Comparison of ENCODE assay signal across 20 mouse cellular contexts in the genomic region with DNA sequence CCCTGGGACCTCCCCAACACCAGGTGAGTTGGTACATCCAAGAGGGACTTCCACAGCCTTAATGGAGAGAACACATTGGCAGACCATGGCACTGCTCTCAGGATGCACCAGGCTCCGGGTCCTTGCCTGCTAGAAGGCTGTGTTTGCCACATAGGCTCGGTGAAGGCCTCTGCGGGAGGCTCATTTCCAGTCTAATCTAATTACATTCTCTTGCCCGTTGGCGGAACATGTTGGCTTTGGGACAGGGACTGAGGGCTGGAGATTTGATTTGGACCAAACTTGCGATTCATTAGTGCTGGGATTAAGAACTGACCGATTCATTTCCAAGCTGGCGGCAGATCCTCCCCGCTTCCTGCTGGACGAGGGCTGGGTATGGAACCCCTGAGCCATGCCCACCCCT.
DNase-seq lines count a peak whose midpoint lies in the region; ATAC-seq lines count a peak whose summit lies in the region.
"Had no signal": no experiment of that assay in that cellular context is flagged by ENCODE, and none has a peak within 500 bp of the region (broad histone marks: within the 10 kb centered on the region; RNA-seq: fewer than 3 reads in every experiment).

No protein-coding gene starts in this region.

- no peak for DNase-seq in cerebellum, adult 11 months
- DNase-seq in retina, postnatal 1 day, result peak; percentile 40
- no peak for DNase-seq in retina, embryonic 14.5 days (ENCODE audit: low spot score)
- peak; percentile 62 for DNase-seq in cerebellum, adult 9-11 months
- no peak for DNase-seq in kidney, adult 8-10 months
- DNase-seq in right cerebral cortex, adult 18-20 months, result no peak
- DNase-seq: adrenal gland, adult 8-10 months; gastrocnemius, postnatal 10 days; heart, postnatal 10 days; kidney, postnatal 25 days; liver, embryonic 13.5 days; lung, adult 18-20 months; lung, postnatal 10 days; right cerebral cortex, postnatal 14 days; thymus, postnatal 4 days had no signal

- ATAC-seq in cerebellum, adult (ENCODE audit: insufficient number of reproducible peaks, low FRiP score, low TSS enrichment), result peak; percentile 71
- ATAC-seq in inflammation-experienced regulatory T-cells, adult 6 months, result no peak
- ATAC-seq: forebrain, embryonic 13.5 days; intestine, embryonic 16.5 days; midbrain, embryonic 16.5 days had no signal

Comparison
In these comparisons a context has a peak if more than half of its experiments do, and no peak if none do; other contexts are left out.
1. DNase-seq: peak in retina, postnatal 1 day (single experiment) and cerebellum, adult 9-11 months (single experiment); none in cerebellum, adult 11 months (single experiment), retina, embryonic 14.5 days (single experiment), kidney, adult 8-10 months (0 of 2) and right cerebral cortex, adult 18-20 months (single experiment).